Mouse (Mus musculus): ENCODE data around the gene Cym. TPM values are rescaled to one million over a fixed set of nuclear protein-coding genes. Genes with fewer than 3 reads are reported as not detected.

Gene Cym
- polyA plus RNA-seq, 1 experiment from 2014 or later: 69,611 TPM

DNA sequence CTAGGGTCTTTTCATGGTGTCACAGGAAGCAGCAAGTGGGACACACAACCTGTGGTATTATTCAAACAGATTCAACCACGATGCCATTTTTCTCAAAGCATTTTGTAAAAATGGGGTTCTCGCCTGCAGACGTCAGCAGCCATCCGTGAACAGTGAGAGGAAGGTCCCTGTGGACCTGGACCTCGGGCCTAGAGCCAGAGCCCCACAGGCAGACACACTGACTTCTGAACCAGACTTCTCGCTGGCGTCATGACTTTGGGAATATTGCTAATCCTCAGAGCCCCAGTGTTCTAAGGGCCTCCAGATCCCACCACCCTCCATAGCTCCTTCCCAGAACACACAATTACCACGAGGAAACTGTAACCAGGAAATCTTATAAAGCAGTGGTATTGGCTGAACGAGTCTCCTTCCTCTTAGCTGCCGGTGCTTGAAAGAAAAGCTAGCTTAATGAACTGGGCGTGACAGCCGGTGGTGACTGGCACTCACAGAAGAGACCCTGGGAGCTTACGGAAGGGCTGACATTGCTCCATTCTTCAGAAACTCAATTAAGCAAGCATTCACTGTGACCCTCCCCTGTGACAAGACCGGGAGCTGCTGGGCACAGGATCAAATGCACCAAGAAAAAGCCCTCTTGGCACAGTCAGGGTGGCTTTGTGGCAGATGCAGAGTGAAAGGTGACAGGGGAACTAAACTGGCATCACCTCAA, 20.0 kb upstream of the Cym start:
- H3K36me3 ChIP-seq (ENCODE audit: control insufficient read depth, insufficient read depth, low read length): no peaks in the 10 kb centered on the region
- no peak overlapping the region for H3K9ac ChIP-seq (ENCODE audit: low read length)
- no peaks in the 10 kb centered on the region for H3K4me1 ChIP-seq (replicated peaks; ENCODE audit: control insufficient read depth, insufficient read depth)
- TF ChIP-seq CTCF (IDR thresholded peaks at IDR 0.05; ENCODE audit: low read depth): no peak
- TF ChIP-seq EP300 (optimal IDR thresholded peaks at IDR 0.05): no peak
- H3K9me3 ChIP-seq (ENCODE audit: control insufficient read depth, low read length): no peaks in the 10 kb centered on the region
- 47% methylated on average over 14 of the region's 14 CpGs for WGBS
- no peak overlapping the region for H3K4me2 ChIP-seq (replicated peaks; ENCODE audit: low read depth)
- no peaks in the 10 kb centered on the region for H3K27me3 ChIP-seq (ENCODE audit: control insufficient read depth, insufficient read depth, low read length)
- DNase-seq (ENCODE audit: low spot score) (no peak), ATAC-seq (ENCODE audit: low FRiP score, low TSS enrichment) (peak; percentile 46)
- H3K27ac ChIP-seq (replicated peaks): peak overlapping the region; percentile 56
- H3K4me3 ChIP-seq (ENCODE audit: low read depth, low read length): no peak overlapping the region

DNA sequence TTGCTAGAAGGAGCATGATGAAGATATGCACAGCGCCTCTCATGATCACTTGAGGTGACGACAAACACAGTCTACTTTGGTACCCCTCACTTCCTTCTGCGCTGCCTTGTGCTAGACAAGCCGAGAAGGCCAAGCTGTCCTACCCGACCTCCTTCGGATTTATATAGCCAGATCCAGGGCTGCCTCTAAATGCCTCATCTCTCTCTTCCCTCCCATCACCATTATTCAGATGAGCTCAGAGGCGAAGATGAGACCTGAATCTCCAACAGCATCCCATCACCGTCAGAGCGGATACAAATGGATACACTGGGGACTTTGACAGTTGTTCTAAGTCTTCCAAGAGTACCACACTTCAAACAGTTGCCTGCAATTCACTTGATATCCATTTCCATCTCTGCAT, 18.1 kb upstream of the Cym start, which contains the start of gene Prok1:
Gene Prok1 (minus strand): TSS at position 101 of the 400 bp plus-strand sequence.
- DNase-seq (ENCODE audit: low spot score): no peak
- 86% methylated on average over 9 of the region's 9 CpGs for WGBS
- Histone ChIP-seq H3K4me2 (replicated peaks; ENCODE audit: low read depth) (no peak within 1 kb of the TSS), H3K27me3 (ENCODE audit: control insufficient read depth, insufficient read depth, low read length) (no peaks in the 10 kb centered on the region), H3K9ac (ENCODE audit: low read length) (no peak within 1 kb of the TSS), H3K27ac (replicated peaks) (peak within 1 kb of the TSS; percentile 63; the same call in 1 of the 2 replicates), H3K4me1 (replicated peaks; ENCODE audit: control insufficient read depth, insufficient read depth) (no peaks in the 10 kb centered on the region), H3K4me3 (ENCODE audit: low read depth, low read length) (no peak within 1 kb of the TSS), H3K9me3 (ENCODE audit: control insufficient read depth, low read length) (no peaks in the 10 kb centered on the region), H3K36me3 (ENCODE audit: control insufficient read depth, insufficient read depth, low read length) (no peaks in the 10 kb centered on the region)
- no peak for ATAC-seq (ENCODE audit: low FRiP score, low TSS enrichment)
- TF ChIP-seq CTCF (IDR thresholded peaks at IDR 0.05; ENCODE audit: low read depth) (no peak), EP300 (optimal IDR thresholded peaks at IDR 0.05) (no peak)

DNA sequence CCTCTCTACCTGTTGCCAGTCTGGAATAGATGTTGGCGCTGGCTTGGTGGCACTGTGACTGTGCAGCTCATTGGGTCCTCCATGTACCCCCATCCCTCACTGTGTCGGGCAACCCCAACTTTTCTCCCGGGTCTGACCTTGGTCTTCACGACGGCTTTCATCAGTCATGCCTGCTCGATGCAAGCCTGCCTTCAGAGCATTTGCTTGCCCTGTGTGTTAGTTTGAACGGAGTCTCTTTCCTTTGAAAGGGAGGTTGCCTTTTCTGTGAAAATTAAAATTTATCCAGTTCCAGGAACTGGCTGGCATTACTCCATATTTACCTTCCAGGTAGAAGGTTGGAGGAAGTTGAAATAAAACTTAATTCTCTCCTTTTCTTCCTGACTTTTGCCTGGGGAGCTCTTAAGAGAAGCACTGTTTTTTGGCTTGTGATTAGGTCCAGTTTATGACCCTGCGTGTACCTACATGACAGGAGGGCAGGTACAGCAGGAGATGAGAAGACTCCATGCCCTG, 17.0 kb upstream of the Cym start:
- 62% methylated on average over 8 of the region's 8 CpGs for WGBS
- Histone ChIP-seq H3K9ac (ENCODE audit: low read length) (no peak overlapping the region), H3K27me3 (ENCODE audit: control insufficient read depth, insufficient read depth, low read length) (no peaks in the 10 kb centered on the region), H3K4me1 (replicated peaks; ENCODE audit: control insufficient read depth, insufficient read depth) (no peaks in the 10 kb centered on the region), H3K27ac (replicated peaks) (peak overlapping the region; percentile 63), H3K9me3 (ENCODE audit: control insufficient read depth, low read length) (no peaks in the 10 kb centered on the region), H3K4me2 (replicated peaks; ENCODE audit: low read depth) (no peak overlapping the region), H3K4me3 (ENCODE audit: low read depth, low read length) (no peak overlapping the region), H3K36me3 (ENCODE audit: control insufficient read depth, insufficient read depth, low read length) (no peaks in the 10 kb centered on the region)
- peak; percentile 66 for ATAC-seq (ENCODE audit: low FRiP score, low TSS enrichment)
- TF ChIP-seq EP300 (optimal IDR thresholded peaks at IDR 0.05) (no peak), CTCF (IDR thresholded peaks at IDR 0.05; ENCODE audit: low read depth) (no peak)
- DNase-seq (ENCODE audit: low spot score): no peak

DNA sequence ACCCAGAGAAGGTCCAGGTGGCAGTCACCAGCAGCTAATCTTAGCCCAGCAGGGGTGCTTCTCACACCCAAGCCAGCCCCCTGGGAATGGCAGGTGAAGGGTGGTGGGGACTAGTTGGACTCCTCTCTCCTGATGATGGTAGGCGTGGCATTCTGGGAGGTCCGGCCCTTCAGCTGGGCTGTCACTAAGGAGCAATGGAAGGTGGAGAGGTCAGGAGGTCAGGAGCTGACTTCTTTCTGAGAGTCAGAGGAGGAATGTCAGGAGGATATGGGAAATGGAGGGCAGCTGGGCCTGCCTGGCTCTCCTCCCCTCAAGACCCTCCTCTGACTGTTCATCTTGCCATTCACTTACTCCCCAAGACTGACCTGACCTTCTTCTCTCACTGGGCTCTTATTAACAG, 16.5 kb upstream of the Cym start:
- H3K27me3 ChIP-seq (ENCODE audit: control insufficient read depth, insufficient read depth, low read length): no peaks in the 10 kb centered on the region
- H3K4me3 ChIP-seq (ENCODE audit: low read depth, low read length): no peak overlapping the region
- H3K4me1 ChIP-seq (replicated peaks; ENCODE audit: control insufficient read depth, insufficient read depth): no peaks in the 10 kb centered on the region
- ATAC-seq (ENCODE audit: low FRiP score, low TSS enrichment): peak; percentile 2; the same call in 1 of the 2 replicates
- WGBS: 56% methylated on average over 2 of the region's 2 CpGs
- H3K4me2 ChIP-seq (replicated peaks; ENCODE audit: low read depth): no peak overlapping the region
- TF ChIP-seq CTCF (IDR thresholded peaks at IDR 0.05; ENCODE audit: low read depth) (no peak), EP300 (optimal IDR thresholded peaks at IDR 0.05) (no peak)
- H3K27ac ChIP-seq (replicated peaks): peak overlapping the region; percentile 49
- no peak overlapping the region for H3K9ac ChIP-seq (ENCODE audit: low read length)
- no peaks in the 10 kb centered on the region for H3K9me3 ChIP-seq (ENCODE audit: control insufficient read depth, low read length)
- H3K36me3 ChIP-seq (ENCODE audit: control insufficient read depth, insufficient read depth, low read length): no peaks in the 10 kb centered on the region
- DNase-seq (ENCODE audit: low spot score): no peak

DNA sequence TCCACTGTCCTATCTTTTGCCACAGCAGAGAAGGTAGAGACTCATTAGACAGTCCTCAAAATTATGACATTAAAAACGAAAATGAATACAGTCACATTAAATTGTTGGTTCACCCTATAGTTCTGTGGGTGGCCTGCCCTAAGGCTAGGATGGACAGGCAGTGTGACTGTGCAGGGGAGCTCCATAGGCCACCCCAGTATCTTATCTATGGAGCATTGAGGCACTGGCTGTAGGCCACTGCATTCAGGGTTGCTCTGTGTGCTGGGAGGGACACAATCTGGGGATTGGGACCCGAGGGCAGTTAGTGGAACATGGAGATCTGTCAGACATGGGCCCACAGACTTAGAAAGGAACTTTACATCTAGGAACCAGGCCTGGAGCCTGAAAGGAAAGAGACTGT, 12.4 kb upstream of the Cym start:
- WGBS: 29% methylated on average over 2 of the region's 2 CpGs
- TF ChIP-seq CTCF (IDR thresholded peaks at IDR 0.05; ENCODE audit: low read depth): no peak
- TF ChIP-seq EP300 (optimal IDR thresholded peaks at IDR 0.05): no peak
- Histone ChIP-seq H3K9ac (ENCODE audit: low read length) (no peak overlapping the region), H3K4me2 (replicated peaks; ENCODE audit: low read depth) (no peak overlapping the region), H3K9me3 (ENCODE audit: control insufficient read depth, low read length) (no peaks in the 10 kb centered on the region), H3K4me1 (replicated peaks; ENCODE audit: control insufficient read depth, insufficient read depth) (no peaks in the 10 kb centered on the region), H3K4me3 (ENCODE audit: low read depth, low read length) (no peak overlapping the region), H3K27me3 (ENCODE audit: control insufficient read depth, insufficient read depth, low read length) (no peaks in the 10 kb centered on the region), H3K27ac (replicated peaks) (no peak overlapping the region), H3K36me3 (ENCODE audit: control insufficient read depth, insufficient read depth, low read length) (no peaks in the 10 kb centered on the region)
- ATAC-seq (ENCODE audit: low FRiP score, low TSS enrichment) (no peak), DNase-seq (ENCODE audit: low spot score) (no peak)

DNA sequence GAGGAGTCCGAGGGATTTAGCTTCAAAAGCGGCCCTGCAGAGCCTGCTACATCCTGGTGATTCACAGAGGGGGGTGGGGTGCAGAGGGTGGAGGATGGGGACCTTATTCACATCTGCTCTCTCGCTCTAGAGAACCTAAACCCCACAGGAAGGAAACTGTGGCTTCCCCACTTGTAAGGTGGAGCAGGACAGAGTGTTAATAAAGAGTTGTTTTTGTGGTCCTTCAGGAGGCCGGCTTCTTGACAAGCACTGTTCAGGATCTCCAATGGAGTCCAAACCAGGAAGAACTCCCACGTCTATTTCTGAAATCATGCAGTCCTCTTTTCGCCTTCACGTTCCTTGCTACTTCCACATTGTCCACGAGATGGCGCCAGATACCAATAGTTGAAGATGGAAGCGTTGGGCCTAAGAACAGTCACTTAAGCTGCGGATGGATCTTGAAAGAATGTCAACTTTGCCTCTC, 11.8 kb upstream of the Cym start:
- Histone ChIP-seq H3K36me3 (ENCODE audit: control insufficient read depth, insufficient read depth, low read length) (no peaks in the 10 kb centered on the region), H3K27ac (replicated peaks) (no peak overlapping the region; the same call in 1 of the 2 replicates), H3K4me1 (replicated peaks; ENCODE audit: control insufficient read depth, insufficient read depth) (no peaks in the 10 kb centered on the region), H3K4me2 (replicated peaks; ENCODE audit: low read depth) (0 out of 2 replicates have a peak overlapping the region, but pooled peaks have one; percentile 11), H3K9me3 (ENCODE audit: control insufficient read depth, low read length) (no peaks in the 10 kb centered on the region), H3K9ac (ENCODE audit: low read length) (peak overlapping the region; percentile 38; the same call in 1 of the 2 replicates), H3K27me3 (ENCODE audit: control insufficient read depth, insufficient read depth, low read length) (no peaks in the 10 kb centered on the region), H3K4me3 (ENCODE audit: low read depth, low read length) (no peak overlapping the region)
- ATAC-seq (ENCODE audit: low FRiP score, low TSS enrichment) (no peak; the same call in 1 of the 2 replicates), DNase-seq (ENCODE audit: low spot score) (peak; percentile 87)
- peak; percentile 98 for TF ChIP-seq CTCF (IDR thresholded peaks at IDR 0.05; ENCODE audit: low read depth)
- TF ChIP-seq EP300 (optimal IDR thresholded peaks at IDR 0.05): no peak
- 6% methylated on average over 11 of the region's 11 CpGs for WGBS

All from stomach, postnatal 0 days (tissue).